Mouse (Mus musculus): ENCODE data around the gene Fga. TPM values are rescaled to one million over a fixed set of nuclear protein-coding genes. Genes with fewer than 3 reads are reported as not detected.

The Fga gene
- not detected for polyA plus RNA-seq (2012; fragmentation: generic; extraction: Trizol)
- long read RNA-seq, experiment 1: 0 reads
- long read RNA-seq, experiment 2: 0 reads

- TF ChIP-seq MYOG (IDR thresholded peaks at IDR 0.05; ENCODE audit: control insufficient read depth, extremely low read depth, insufficient read length) (no peak), MYOD1 (IDR thresholded peaks at IDR 0.05; ENCODE audit: control insufficient read depth, insufficient read length, low read depth) (no peak), MAX (IDR thresholded peaks at IDR 0.05) (no peak), CTCF (IDR thresholded peaks at IDR 0.05; ENCODE audit: control insufficient read depth, insufficient read depth, insufficient read length) (no peak), CEBPB (IDR thresholded peaks at IDR 0.05; ENCODE audit: low read depth) (no peak), FOSL1 (IDR thresholded peaks at IDR 0.05; ENCODE audit: insufficient read depth, low read length, poor library complexity, severe bottlenecking) (no peak), USF1 (IDR thresholded peaks at IDR 0.05; ENCODE audit: low read depth) (no peak)
- H3K27me3 ChIP-seq (ENCODE audit: control insufficient read depth, insufficient read depth, insufficient read length): no peaks in the 10 kb centered on the region
- H3K79me2 ChIP-seq (ENCODE audit: control insufficient read depth, insufficient read depth): no peaks in the 10 kb centered on the region
- H3K36me3 ChIP-seq (ENCODE audit: control insufficient read depth, insufficient read depth): no peaks in the 10 kb centered on the region
- no peaks in the 10 kb centered on the region for H3K79me3 ChIP-seq (ENCODE audit: low read depth)
- H3K4me3 ChIP-seq (ENCODE audit: insufficient read depth, poor library complexity, severe bottlenecking): no peak within 1 kb of the TSS
- no peak within 1 kb of the TSS for H3ac ChIP-seq (ENCODE audit: control insufficient read depth, insufficient read length, low read depth)
Measured at GRCm38 (mm10) chr3:83025475-83026301, at the start of gene Fga. TSS of gene Fga (plus strand) at chr3:83026076.

- Histone ChIP-seq H3K79me2 (ENCODE audit: control insufficient read depth, insufficient read depth) (no peaks in the 10 kb centered on the region), H3ac (ENCODE audit: control insufficient read depth, insufficient read length, low read depth) (no peak overlapping the region), H3K79me3 (ENCODE audit: low read depth) (no peaks in the 10 kb centered on the region), H3K4me3 (ENCODE audit: insufficient read depth, poor library complexity, severe bottlenecking) (no peak overlapping the region), H3K27me3 (ENCODE audit: control insufficient read depth, insufficient read depth, insufficient read length) (no peaks in the 10 kb centered on the region), H3K36me3 (ENCODE audit: control insufficient read depth, insufficient read depth) (no peaks in the 10 kb centered on the region)
- TF ChIP-seq USF1 (IDR thresholded peaks at IDR 0.05; ENCODE audit: low read depth) (no peak), MYOD1 (IDR thresholded peaks at IDR 0.05; ENCODE audit: control insufficient read depth, insufficient read length, low read depth) (no peak), MYOG (IDR thresholded peaks at IDR 0.05; ENCODE audit: control insufficient read depth, extremely low read depth, insufficient read length) (no peak)
Measured at GRCm38 (mm10) chr3:82980818-82981217, 45.1 kb upstream of the Fga start.

- no peak overlapping the region for H3K4me3 ChIP-seq (ENCODE audit: insufficient read depth, poor library complexity, severe bottlenecking)
- H3ac ChIP-seq (ENCODE audit: control insufficient read depth, insufficient read length, low read depth): no peak overlapping the region
- no peaks in the 10 kb centered on the region for H3K79me3 ChIP-seq (ENCODE audit: low read depth)
- no peak for TF ChIP-seq USF1 (IDR thresholded peaks at IDR 0.05; ENCODE audit: low read depth)
- no peak for TF ChIP-seq CTCF (IDR thresholded peaks at IDR 0.05; ENCODE audit: control insufficient read depth, insufficient read depth, insufficient read length)
- no peak for TF ChIP-seq CEBPB (IDR thresholded peaks at IDR 0.05; ENCODE audit: low read depth)
- no peak for TF ChIP-seq MYOD1 (IDR thresholded peaks at IDR 0.05; ENCODE audit: control insufficient read depth, insufficient read length, low read depth)
- no peak for TF ChIP-seq MAX (IDR thresholded peaks at IDR 0.05)
- no peak for TF ChIP-seq MYOG (IDR thresholded peaks at IDR 0.05; ENCODE audit: control insufficient read depth, extremely low read depth, insufficient read length)
- no peak for TF ChIP-seq FOSL1 (IDR thresholded peaks at IDR 0.05; ENCODE audit: insufficient read depth, low read length, poor library complexity, severe bottlenecking)
- H3K27me3 ChIP-seq (ENCODE audit: control insufficient read depth, insufficient read depth, insufficient read length): no peaks in the 10 kb centered on the region
- H3K36me3 ChIP-seq (ENCODE audit: control insufficient read depth, insufficient read depth): no peaks in the 10 kb centered on the region
- no peaks in the 10 kb centered on the region for H3K79me2 ChIP-seq (ENCODE audit: control insufficient read depth, insufficient read depth)
Measured at GRCm38 (mm10) chr3:82981861-82982260, 44.0 kb upstream of the Fga start.

- TF ChIP-seq MYOD1 (IDR thresholded peaks at IDR 0.05; ENCODE audit: control insufficient read depth, insufficient read length, low read depth): no peak
- TF ChIP-seq CTCF (IDR thresholded peaks at IDR 0.05; ENCODE audit: control insufficient read depth, insufficient read depth, insufficient read length): no peak
- no peak for TF ChIP-seq MAX (IDR thresholded peaks at IDR 0.05)
- no peak for TF ChIP-seq FOSL1 (IDR thresholded peaks at IDR 0.05; ENCODE audit: insufficient read depth, low read length, poor library complexity, severe bottlenecking)
- Histone ChIP-seq H3ac (ENCODE audit: control insufficient read depth, insufficient read length, low read depth) (no peak overlapping the region), H3K79me3 (ENCODE audit: low read depth) (no peaks in the 10 kb centered on the region), H3K27me3 (ENCODE audit: control insufficient read depth, insufficient read depth, insufficient read length) (no peaks in the 10 kb centered on the region), H3K79me2 (ENCODE audit: control insufficient read depth, insufficient read depth) (no peaks in the 10 kb centered on the region), H3K36me3 (ENCODE audit: control insufficient read depth, insufficient read depth) (no peaks in the 10 kb centered on the region), H3K4me3 (ENCODE audit: insufficient read depth, poor library complexity, severe bottlenecking) (no peak overlapping the region)
Measured at GRCm38 (mm10) chr3:82984840-82985239, 41.0 kb upstream of the Fga start.

- Histone ChIP-seq H3K79me3 (ENCODE audit: low read depth) (no peaks in the 10 kb centered on the region), H3ac (ENCODE audit: control insufficient read depth, insufficient read length, low read depth) (no peak overlapping the region), H3K79me2 (ENCODE audit: control insufficient read depth, insufficient read depth) (no peaks in the 10 kb centered on the region), H3K36me3 (ENCODE audit: control insufficient read depth, insufficient read depth) (no peaks in the 10 kb centered on the region), H3K27me3 (ENCODE audit: control insufficient read depth, insufficient read depth, insufficient read length) (peaks cover 11% of the 10 kb centered on the region), H3K4me3 (ENCODE audit: insufficient read depth, poor library complexity, severe bottlenecking) (no peak overlapping the region)
- TF ChIP-seq MYOD1 (IDR thresholded peaks at IDR 0.05; ENCODE audit: control insufficient read depth, insufficient read length, low read depth) (no peak), USF1 (IDR thresholded peaks at IDR 0.05; ENCODE audit: low read depth) (no peak), FOSL1 (IDR thresholded peaks at IDR 0.05; ENCODE audit: insufficient read depth, low read length, poor library complexity, severe bottlenecking) (no peak), MYOG (IDR thresholded peaks at IDR 0.05; ENCODE audit: control insufficient read depth, extremely low read depth, insufficient read length) (no peak), CEBPB (IDR thresholded peaks at IDR 0.05; ENCODE audit: low read depth) (no peak), CTCF (IDR thresholded peaks at IDR 0.05; ENCODE audit: control insufficient read depth, insufficient read depth, insufficient read length) (no peak), MAX (IDR thresholded peaks at IDR 0.05) (no peak)
Measured at GRCm38 (mm10) chr3:82991963-82992362, 33.9 kb upstream of the Fga start.

- H3K4me3 ChIP-seq (ENCODE audit: insufficient read depth, poor library complexity, severe bottlenecking): no peak overlapping the region
Measured at GRCm38 (mm10) chr3:82992956-82993355, 32.9 kb upstream of the Fga start.

More at GRCm38 (mm10) chr3:82992956-82993355, 32.9 kb upstream of the Fga start:
- H3K27me3 ChIP-seq (ENCODE audit: control insufficient read depth, insufficient read depth, insufficient read length): peaks cover 13% of the 10 kb centered on the region
- no peak for TF ChIP-seq MAX (IDR thresholded peaks at IDR 0.05)
- no peak for TF ChIP-seq FOSL1 (IDR thresholded peaks at IDR 0.05; ENCODE audit: insufficient read depth, low read length, poor library complexity, severe bottlenecking)
- no peak for TF ChIP-seq CTCF (IDR thresholded peaks at IDR 0.05; ENCODE audit: control insufficient read depth, insufficient read depth, insufficient read length)
- TF ChIP-seq CEBPB (IDR thresholded peaks at IDR 0.05; ENCODE audit: low read depth): no peak
- TF ChIP-seq MYOG (IDR thresholded peaks at IDR 0.05; ENCODE audit: control insufficient read depth, extremely low read depth, insufficient read length): no peak
- TF ChIP-seq MYOD1 (IDR thresholded peaks at IDR 0.05; ENCODE audit: control insufficient read depth, insufficient read length, low read depth): no peak
- no peak for TF ChIP-seq USF1 (IDR thresholded peaks at IDR 0.05; ENCODE audit: low read depth)
- no peaks in the 10 kb centered on the region for H3K79me2 ChIP-seq (ENCODE audit: control insufficient read depth, insufficient read depth)
- H3K79me3 ChIP-seq (ENCODE audit: low read depth): no peaks in the 10 kb centered on the region
- no peak overlapping the region for H3ac ChIP-seq (ENCODE audit: control insufficient read depth, insufficient read length, low read depth)
- H3K36me3 ChIP-seq (ENCODE audit: control insufficient read depth, insufficient read depth): no peaks in the 10 kb centered on the region

All from C2C12 (cell line).